Mouse (Mus musculus): Measurements from ENCODE around the gene Lclat1. TPM values are rescaled to one million over a fixed set of nuclear protein-coding genes. Genes with fewer than 3 reads are reported as not detected.

Lclat1 gene
- polyA plus RNA-seq, 1 experiment from 2014 or later: 38.3 TPM

DNA sequence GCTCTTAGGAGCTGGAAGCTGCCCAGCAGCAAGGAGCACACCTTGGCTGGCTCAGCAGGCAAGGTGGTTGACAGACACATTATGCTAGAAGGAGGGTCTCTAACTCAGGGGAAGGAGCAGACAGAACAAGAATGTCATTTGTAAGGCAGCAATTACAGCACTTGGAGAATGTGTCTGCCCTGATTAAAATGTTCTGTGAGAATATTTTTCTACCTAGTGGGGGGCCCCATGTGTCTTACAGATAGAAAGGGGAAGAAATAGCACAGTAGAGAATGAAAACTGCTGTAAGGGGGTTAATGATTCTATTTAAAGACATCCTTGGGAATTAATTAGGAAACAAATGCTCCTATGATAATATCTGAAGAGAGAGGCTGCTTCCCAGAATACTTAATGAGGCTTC lies 117.7 kb downstream of the Lclat1 start:
- H3K27ac ChIP-seq (ENCODE audit: low read depth, low read length): peak overlapping the region; percentile 92
- ATAC-seq (replicated peaks; ENCODE audit: insufficient number of reproducible peaks, low FRiP score, low TSS enrichment): no peak
- no peak overlapping the region for H3K4me3 ChIP-seq (ENCODE audit: low read depth, low read length)
- H3K4me2 ChIP-seq: no peak overlapping the region
- peaks cover 50% of the 10 kb centered on the region for H3K4me1 ChIP-seq (ENCODE audit: control insufficient read depth, insufficient read depth, low read length)
- no peaks in the 10 kb centered on the region for H3K27me3 ChIP-seq (ENCODE audit: control insufficient read depth, insufficient read depth, low read length)
- H3K36me3 ChIP-seq (ENCODE audit: control insufficient read depth, insufficient read depth, low read length): no peaks in the 10 kb centered on the region
- no peaks in the 10 kb centered on the region for H3K9me3 ChIP-seq (replicated peaks; ENCODE audit: control insufficient read depth, low read length)
- H3K9ac ChIP-seq (ENCODE audit: low read depth, low read length): no peak overlapping the region

DNA sequence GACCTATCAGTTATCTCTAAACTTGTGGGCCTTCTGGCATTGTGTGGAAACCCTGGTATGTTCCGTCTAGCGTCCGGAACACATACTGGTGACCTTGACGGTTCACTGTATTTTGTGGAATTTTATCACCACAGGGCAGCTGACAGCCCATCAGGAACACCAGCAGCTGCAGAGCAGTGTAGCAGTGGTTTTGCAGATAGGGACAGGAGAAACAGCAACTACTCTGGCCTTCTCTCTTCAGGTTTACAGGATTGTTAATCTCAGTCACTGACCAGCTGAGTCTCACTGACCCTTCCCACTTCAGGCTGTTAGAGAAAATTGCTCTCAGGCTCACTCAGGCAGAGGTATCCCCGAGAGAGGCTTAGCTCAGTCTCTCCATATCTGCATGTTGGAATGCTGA lies 118.2 kb downstream of the Lclat1 start:
- no peak overlapping the region for H3K4me2 ChIP-seq
- WGBS (ENCODE audit: insufficient replicate concordance): 12% methylated on average over 5 of the region's 5 CpGs

DNA sequence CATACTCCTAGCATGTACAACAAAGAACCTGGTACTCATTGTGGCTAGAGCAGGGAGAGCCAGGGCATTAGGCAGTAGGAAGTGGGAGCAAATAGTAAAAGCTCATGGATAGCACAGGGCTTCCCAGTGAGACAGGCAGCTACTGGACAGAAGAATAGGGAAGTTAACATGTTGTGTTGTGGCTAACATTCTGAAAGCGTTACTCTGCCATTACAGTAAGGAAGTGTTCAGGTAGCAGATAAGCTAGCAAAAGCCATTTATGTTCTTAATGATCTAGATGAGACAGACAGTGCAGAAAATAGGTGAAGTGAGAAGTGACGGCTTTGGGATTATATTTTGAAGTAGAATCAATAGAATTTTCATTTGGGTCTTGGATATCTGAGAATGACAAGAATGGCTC lies 118.8 kb downstream of the Lclat1 start:
- Histone ChIP-seq H3K4me3 (ENCODE audit: low read depth, low read length) (no peak overlapping the region), H3K4me2 (peak overlapping the region; percentile 29; the same call in 1 of the 2 replicates), H3K27ac (ENCODE audit: low read depth, low read length) (peak overlapping the region; percentile 92), H3K27me3 (ENCODE audit: control insufficient read depth, insufficient read depth, low read length) (no peaks in the 10 kb centered on the region), H3K4me1 (ENCODE audit: control insufficient read depth, insufficient read depth, low read length) (peaks cover 42% of the 10 kb centered on the region), H3K9me3 (replicated peaks; ENCODE audit: control insufficient read depth, low read length) (no peaks in the 10 kb centered on the region), H3K36me3 (ENCODE audit: control insufficient read depth, insufficient read depth, low read length) (no peaks in the 10 kb centered on the region), H3K9ac (ENCODE audit: low read depth, low read length) (no peak overlapping the region)
- WGBS (ENCODE audit: insufficient replicate concordance): 70% methylated on average over 2 of the region's 2 CpGs
- ATAC-seq (replicated peaks; ENCODE audit: insufficient number of reproducible peaks, low FRiP score, low TSS enrichment): no peak

More for the DNA sequence above, 118.2 kb downstream of the Lclat1 start:
- peak overlapping the region; percentile 92 for H3K27ac ChIP-seq (ENCODE audit: low read depth, low read length)
- H3K27me3 ChIP-seq (ENCODE audit: control insufficient read depth, insufficient read depth, low read length): no peaks in the 10 kb centered on the region
- ATAC-seq (replicated peaks; ENCODE audit: insufficient number of reproducible peaks, low FRiP score, low TSS enrichment): peak; percentile 90
- H3K9me3 ChIP-seq (replicated peaks; ENCODE audit: control insufficient read depth, low read length): no peaks in the 10 kb centered on the region
- no peaks in the 10 kb centered on the region for H3K36me3 ChIP-seq (ENCODE audit: control insufficient read depth, insufficient read depth, low read length)
- H3K4me1 ChIP-seq (ENCODE audit: control insufficient read depth, insufficient read depth, low read length): peaks cover 48% of the 10 kb centered on the region
- H3K4me3 ChIP-seq (ENCODE audit: low read depth, low read length): no peak overlapping the region
- no peak overlapping the region for H3K9ac ChIP-seq (ENCODE audit: low read depth, low read length)

DNA sequence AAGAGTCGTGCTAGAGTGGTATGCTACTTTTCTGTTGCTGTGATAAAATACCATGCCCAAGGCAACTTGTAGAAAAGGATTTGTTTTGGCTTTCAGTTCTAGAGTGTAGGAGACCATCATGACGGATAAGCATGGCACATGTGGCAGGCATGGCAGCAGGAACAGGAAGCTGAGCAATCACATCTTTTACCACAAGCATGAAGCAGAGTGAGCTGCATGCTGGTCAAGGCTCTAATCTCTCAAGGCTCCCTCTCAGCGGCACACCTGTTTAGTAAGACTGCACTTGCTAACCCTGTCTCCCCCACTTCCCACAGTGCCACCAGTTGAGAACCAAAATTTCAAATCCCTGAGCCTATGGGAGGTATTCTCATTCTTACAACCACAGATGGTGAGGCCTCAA lies 119.6 kb downstream of the Lclat1 start:
- Histone ChIP-seq H3K4me3 (ENCODE audit: low read depth, low read length) (no peak overlapping the region), H3K27ac (ENCODE audit: low read depth, low read length) (peak overlapping the region; percentile 92), H3K27me3 (ENCODE audit: control insufficient read depth, insufficient read depth, low read length) (no peaks in the 10 kb centered on the region), H3K4me1 (ENCODE audit: control insufficient read depth, insufficient read depth, low read length) (peaks cover 38% of the 10 kb centered on the region), H3K9ac (ENCODE audit: low read depth, low read length) (no peak overlapping the region), H3K4me2 (no peak overlapping the region), H3K9me3 (replicated peaks; ENCODE audit: control insufficient read depth, low read length) (no peaks in the 10 kb centered on the region), H3K36me3 (ENCODE audit: control insufficient read depth, insufficient read depth, low read length) (no peaks in the 10 kb centered on the region)
- no peak for ATAC-seq (replicated peaks; ENCODE audit: insufficient number of reproducible peaks, low FRiP score, low TSS enrichment)
- 64% methylated on average over 3 of the region's 3 CpGs for WGBS (ENCODE audit: insufficient replicate concordance)

DNA sequence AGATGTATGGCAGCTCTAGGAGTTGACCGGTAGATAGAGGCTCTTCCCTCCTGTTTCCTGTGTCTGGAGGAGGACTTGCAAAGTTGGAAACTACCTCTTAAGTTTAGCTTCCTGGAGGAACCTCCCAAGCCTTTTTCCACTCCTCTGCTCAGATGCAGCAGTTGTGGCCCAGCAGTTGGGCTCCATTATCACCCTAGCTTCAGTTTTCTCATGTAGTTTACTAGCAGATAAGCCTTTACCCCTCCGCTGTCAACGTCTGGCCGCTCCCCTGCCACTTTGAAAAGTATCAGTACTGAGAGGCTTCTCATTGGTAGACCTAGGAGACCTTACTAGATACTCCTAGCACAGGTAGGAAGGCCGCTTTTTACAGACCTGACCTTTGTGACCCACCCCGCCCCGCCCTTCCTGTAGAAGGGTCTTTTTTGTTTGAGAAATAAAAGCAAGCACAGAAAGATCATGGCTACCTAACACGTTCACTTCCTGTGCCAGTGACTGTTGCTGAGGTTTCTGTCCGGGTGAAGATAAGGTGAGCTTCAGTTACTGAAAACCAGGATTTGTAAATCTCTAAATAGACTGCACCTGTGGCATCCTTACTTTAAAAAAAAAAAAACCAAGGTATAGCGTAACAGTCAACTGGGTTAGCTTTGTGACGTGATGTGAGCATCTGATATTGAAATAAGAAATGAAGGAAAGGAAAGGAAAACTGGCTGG lies 121.8 kb downstream of the Lclat1 start:
- peaks cover 31% of the 10 kb centered on the region for H3K4me1 ChIP-seq (ENCODE audit: control insufficient read depth, insufficient read depth, low read length)
- no peaks in the 10 kb centered on the region for H3K9me3 ChIP-seq (replicated peaks; ENCODE audit: control insufficient read depth, low read length)
- no peak for ATAC-seq (replicated peaks; ENCODE audit: insufficient number of reproducible peaks, low FRiP score, low TSS enrichment)
- no peaks in the 10 kb centered on the region for H3K36me3 ChIP-seq (ENCODE audit: control insufficient read depth, insufficient read depth, low read length)
- 66% methylated on average over 11 of the region's 11 CpGs for WGBS (ENCODE audit: insufficient replicate concordance)
- no peak overlapping the region for H3K9ac ChIP-seq (ENCODE audit: low read depth, low read length)
- H3K27me3 ChIP-seq (ENCODE audit: control insufficient read depth, insufficient read depth, low read length): no peaks in the 10 kb centered on the region
- no peak overlapping the region for H3K4me2 ChIP-seq
- no peak overlapping the region for H3K27ac ChIP-seq (ENCODE audit: low read depth, low read length)
- no peak overlapping the region for H3K4me3 ChIP-seq (ENCODE audit: low read depth, low read length)

DNA sequence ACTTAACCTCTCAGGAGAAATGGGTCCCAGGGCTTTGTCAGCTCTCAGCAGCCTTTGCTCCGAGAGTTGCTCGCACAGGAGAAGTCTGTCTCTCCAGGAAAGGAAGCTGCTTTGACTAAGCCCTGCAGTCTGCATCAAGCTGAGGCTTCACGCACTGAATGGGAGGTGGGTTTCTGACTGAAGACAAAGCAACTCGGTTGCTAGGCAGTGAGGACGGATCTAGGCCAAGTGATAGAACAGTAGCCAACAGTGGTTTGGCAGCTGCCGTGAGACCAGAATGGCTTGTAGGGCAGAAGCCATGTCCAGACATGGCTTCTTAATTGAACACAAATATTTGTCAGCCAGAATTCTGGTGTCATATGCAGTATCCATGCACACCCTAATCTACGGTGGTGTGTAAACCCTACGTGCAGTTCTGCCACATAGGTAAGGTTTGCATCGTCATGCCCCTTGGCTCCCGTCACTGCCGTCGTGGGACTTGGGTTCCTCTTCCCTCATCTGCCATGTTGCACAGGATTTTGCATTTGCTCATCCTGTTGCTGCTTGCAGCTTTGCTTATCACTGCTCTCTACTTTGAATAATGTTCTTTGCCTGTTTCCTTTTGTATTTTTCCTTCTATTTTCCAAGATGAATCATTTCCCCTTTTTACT lies 122.7 kb downstream of the Lclat1 start:
- H3K4me1 ChIP-seq (ENCODE audit: control insufficient read depth, insufficient read depth, low read length): peaks cover 23% of the 10 kb centered on the region

DNA sequence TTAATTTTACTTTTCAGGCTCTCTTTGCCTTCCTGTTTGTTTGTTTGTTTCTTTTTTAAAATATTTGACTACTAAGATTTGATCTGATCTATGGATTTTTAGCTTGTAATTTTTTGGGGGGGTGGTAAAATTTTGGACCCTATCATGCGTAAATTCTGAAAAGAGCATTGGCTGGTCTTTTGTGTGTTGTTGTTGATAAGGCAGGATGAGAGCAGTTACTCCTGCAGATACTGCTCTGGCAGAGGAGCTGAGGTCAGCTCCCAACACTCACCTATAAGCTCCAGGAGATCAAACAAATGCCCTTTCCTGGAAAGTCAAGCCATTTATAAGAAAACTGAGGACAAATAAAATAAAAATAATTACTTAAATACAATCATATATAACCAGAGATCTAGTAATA lies 123.6 kb downstream of the Lclat1 start:
- no peak overlapping the region for H3K9ac ChIP-seq (ENCODE audit: low read depth, low read length)
- no peaks in the 10 kb centered on the region for H3K27me3 ChIP-seq (ENCODE audit: control insufficient read depth, insufficient read depth, low read length)
- WGBS (ENCODE audit: insufficient replicate concordance): 60% methylated on average over 1 of the region's 1 CpGs
- H3K4me2 ChIP-seq: no peak overlapping the region
- no peaks in the 10 kb centered on the region for H3K9me3 ChIP-seq (replicated peaks; ENCODE audit: control insufficient read depth, low read length)
- H3K36me3 ChIP-seq (ENCODE audit: control insufficient read depth, insufficient read depth, low read length): no peaks in the 10 kb centered on the region
- ATAC-seq (replicated peaks; ENCODE audit: insufficient number of reproducible peaks, low FRiP score, low TSS enrichment): no peak
- peaks cover 22% of the 10 kb centered on the region for H3K4me1 ChIP-seq (ENCODE audit: control insufficient read depth, insufficient read depth, low read length)
- no peak overlapping the region for H3K27ac ChIP-seq (ENCODE audit: low read depth, low read length)
- no peak overlapping the region for H3K4me3 ChIP-seq (ENCODE audit: low read depth, low read length)

More for the DNA sequence above, 122.7 kb downstream of the Lclat1 start:
- Histone ChIP-seq H3K36me3 (ENCODE audit: control insufficient read depth, insufficient read depth, low read length) (no peaks in the 10 kb centered on the region), H3K27ac (ENCODE audit: low read depth, low read length) (no peak overlapping the region), H3K4me2 (no peak overlapping the region), H3K9me3 (replicated peaks; ENCODE audit: control insufficient read depth, low read length) (no peaks in the 10 kb centered on the region), H3K9ac (ENCODE audit: low read depth, low read length) (no peak overlapping the region), H3K4me3 (ENCODE audit: low read depth, low read length) (no peak overlapping the region), H3K27me3 (ENCODE audit: control insufficient read depth, insufficient read depth, low read length) (no peaks in the 10 kb centered on the region)
- WGBS (ENCODE audit: insufficient replicate concordance): 80% methylated on average over 12 of the region's 12 CpGs
- ATAC-seq (replicated peaks; ENCODE audit: insufficient number of reproducible peaks, low FRiP score, low TSS enrichment): no peak

DNA sequence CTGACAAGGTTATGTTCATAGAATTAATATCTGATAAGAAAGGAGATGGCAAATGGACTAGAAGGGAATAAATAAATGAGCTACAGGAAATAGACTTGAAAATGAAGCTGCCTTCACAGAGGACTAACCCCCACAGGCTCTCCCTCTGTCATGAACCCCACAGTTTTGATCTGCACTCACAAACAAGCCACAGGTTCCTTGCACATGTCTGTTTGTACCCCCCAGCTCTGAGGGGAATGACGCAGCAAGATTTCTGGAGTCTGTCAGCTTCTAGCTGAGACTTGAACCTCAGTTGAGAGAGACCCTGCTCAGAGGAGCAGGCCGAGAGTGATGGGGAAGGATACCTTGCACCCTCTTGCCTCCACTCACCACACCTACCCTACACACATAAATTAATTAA lies 124.8 kb downstream of the Lclat1 start:
- ATAC-seq (replicated peaks; ENCODE audit: insufficient number of reproducible peaks, low FRiP score, low TSS enrichment): no peak
- Histone ChIP-seq H3K36me3 (ENCODE audit: control insufficient read depth, insufficient read depth, low read length) (no peaks in the 10 kb centered on the region), H3K4me1 (ENCODE audit: control insufficient read depth, insufficient read depth, low read length) (peaks cover 9% of the 10 kb centered on the region), H3K4me3 (ENCODE audit: low read depth, low read length) (no peak overlapping the region), H3K9ac (ENCODE audit: low read depth, low read length) (no peak overlapping the region), H3K4me2 (no peak overlapping the region), H3K27me3 (ENCODE audit: control insufficient read depth, insufficient read depth, low read length) (no peaks in the 10 kb centered on the region), H3K27ac (ENCODE audit: low read depth, low read length) (no peak overlapping the region), H3K9me3 (replicated peaks; ENCODE audit: control insufficient read depth, low read length) (no peaks in the 10 kb centered on the region)
- 96% methylated on average over 2 of the region's 2 CpGs for WGBS (ENCODE audit: insufficient replicate concordance)

DNA sequence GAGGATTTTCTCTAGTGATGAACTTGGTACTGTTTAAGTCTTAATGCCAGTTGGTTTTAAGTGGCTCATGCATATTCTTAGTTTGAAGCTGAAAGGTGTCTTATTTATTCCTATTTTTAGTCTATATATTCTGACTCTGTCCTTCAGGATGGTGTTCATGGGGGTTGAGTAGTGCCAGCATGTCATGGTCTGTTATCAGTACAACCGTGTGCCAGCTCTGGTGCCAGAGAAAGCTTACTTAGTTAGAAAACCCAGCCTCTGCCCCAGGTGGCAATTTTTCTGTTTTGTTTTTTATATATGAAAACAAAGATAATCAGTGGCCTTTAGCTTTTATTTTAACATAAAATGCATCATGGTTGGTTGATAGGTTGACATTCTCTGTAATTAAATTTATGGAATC lies 126.2 kb downstream of the Lclat1 start:
- H3K4me1 ChIP-seq (ENCODE audit: control insufficient read depth, insufficient read depth, low read length): peaks cover 9% of the 10 kb centered on the region

More for the DNA sequence above, 126.2 kb downstream of the Lclat1 start:
- no peak overlapping the region for H3K4me3 ChIP-seq (ENCODE audit: low read depth, low read length)
- H3K27me3 ChIP-seq (ENCODE audit: control insufficient read depth, insufficient read depth, low read length): no peaks in the 10 kb centered on the region
- no peaks in the 10 kb centered on the region for H3K36me3 ChIP-seq (ENCODE audit: control insufficient read depth, insufficient read depth, low read length)
- H3K27ac ChIP-seq (ENCODE audit: low read depth, low read length): no peak overlapping the region
- 69% methylated on average over 1 of the region's 1 CpGs for WGBS (ENCODE audit: insufficient replicate concordance)
- H3K4me2 ChIP-seq: no peak overlapping the region
- no peak for ATAC-seq (replicated peaks; ENCODE audit: insufficient number of reproducible peaks, low FRiP score, low TSS enrichment)
- H3K9me3 ChIP-seq (replicated peaks; ENCODE audit: control insufficient read depth, low read length): no peaks in the 10 kb centered on the region
- no peak overlapping the region for H3K9ac ChIP-seq (ENCODE audit: low read depth, low read length)
